Mouse (Mus musculus): ENCODE measurements around the gene Actr1a. TPM values are rescaled to one million over a fixed set of nuclear protein-coding genes. Genes with fewer than 3 reads are reported as not detected.

Gene Actr1a
- polyA plus RNA-seq (2012; rRNA removed) = 85.4 and 112 TPM in 2 replicates

DNA sequence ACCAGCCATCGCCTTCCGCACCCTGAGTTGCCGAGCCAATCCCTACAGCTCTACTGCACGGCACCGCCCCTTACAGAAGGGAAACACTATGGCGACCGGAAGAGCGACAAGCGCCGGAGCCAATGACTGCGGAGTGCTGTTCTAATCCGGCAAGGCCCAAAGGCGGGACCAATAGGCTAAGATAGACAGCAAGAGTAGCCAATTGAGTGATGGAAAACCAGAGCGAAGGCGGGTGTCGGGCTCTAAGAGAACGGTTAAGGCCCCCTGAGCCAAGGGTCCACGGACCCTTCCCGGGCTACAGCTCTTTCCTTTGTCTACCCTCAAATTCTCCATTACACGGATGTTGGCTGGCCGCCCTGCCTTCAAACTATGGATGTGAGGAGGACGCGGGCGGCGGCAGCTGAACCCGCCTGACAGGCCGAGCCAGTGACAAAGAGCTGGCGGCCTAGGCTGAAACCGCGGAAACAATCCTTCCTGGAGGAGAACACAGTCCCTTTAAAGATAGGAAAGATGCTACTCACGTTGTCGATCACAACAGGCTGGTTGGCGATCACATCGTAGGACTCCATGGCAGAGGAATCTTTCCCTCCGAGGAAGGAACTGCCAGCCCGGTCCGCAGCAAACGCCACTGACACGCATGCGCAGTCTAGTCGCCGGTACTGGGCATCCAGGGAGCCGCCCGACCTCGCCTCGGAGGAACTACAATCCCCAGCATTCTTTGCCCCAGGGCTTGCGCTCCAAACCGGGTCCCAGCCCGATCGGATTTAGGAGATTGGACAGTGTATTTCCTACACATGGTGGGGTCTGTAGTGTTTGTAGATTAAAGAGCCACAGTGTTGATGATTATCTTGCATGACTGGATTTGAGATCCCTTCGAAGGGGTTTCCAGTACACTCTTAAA lies at the start of gene Actr1a:
Gene Actr1a (minus strand): TSS at position 640 of the 901 bp plus-strand sequence.
- H3K4me1 ChIP-seq (ENCODE audit: control insufficient read depth, insufficient read depth, low read length) = peaks cover 25% of the 10 kb centered on the region
- DNase-seq = peak; percentile 94
- no peak for TF ChIP-seq CTCF (IDR thresholded peaks at IDR 0.05; ENCODE audit: insufficient read depth, low read length)
- peak; percentile 98 for TF ChIP-seq POLR2A (IDR thresholded peaks at IDR 0.05; ENCODE audit: borderline replicate concordance, extremely low read depth, low read depth, low read length)
- H3K4me3 ChIP-seq (replicated peaks; ENCODE audit: extremely low read depth, low read depth, low read length) = peak within 1 kb of the TSS; percentile 96
- WGBS = under 1% methylated on average over 51 of the region's 51 CpGs

DNA sequence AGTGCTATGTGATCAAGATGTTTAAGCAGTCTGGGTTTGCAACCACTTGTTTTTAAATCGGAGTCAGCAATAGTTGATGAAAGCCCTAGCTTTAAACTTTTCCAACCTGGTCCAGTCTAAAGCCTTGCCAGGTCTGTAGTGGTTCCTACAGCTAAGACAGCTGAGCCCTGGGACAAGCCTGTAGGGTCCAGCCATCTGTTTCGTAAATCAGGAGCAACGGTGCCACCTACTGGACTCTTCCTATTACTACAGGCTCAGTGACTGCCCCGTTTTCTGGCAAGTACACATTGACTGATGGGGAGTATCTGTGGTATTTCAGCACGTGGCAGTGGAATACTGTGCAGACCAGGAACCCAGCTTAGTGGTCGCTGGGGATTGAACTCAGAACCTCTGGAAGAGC lies 48.7 kb upstream of the Actr1a start:
- Histone ChIP-seq H3K4me3 (replicated peaks; ENCODE audit: extremely low read depth, low read depth, low read length) (no peak overlapping the region), H3K4me1 (ENCODE audit: control insufficient read depth, insufficient read depth, low read length) (peaks cover 13% of the 10 kb centered on the region)
- peak; percentile 64 for DNase-seq
- WGBS = 10% methylated on average over 6 of the region's 6 CpGs
- TF ChIP-seq POLR2A (IDR thresholded peaks at IDR 0.05; ENCODE audit: borderline replicate concordance, extremely low read depth, low read depth, low read length) (no peak), CTCF (IDR thresholded peaks at IDR 0.05; ENCODE audit: insufficient read depth, low read length) (peak; percentile 74)

DNA sequence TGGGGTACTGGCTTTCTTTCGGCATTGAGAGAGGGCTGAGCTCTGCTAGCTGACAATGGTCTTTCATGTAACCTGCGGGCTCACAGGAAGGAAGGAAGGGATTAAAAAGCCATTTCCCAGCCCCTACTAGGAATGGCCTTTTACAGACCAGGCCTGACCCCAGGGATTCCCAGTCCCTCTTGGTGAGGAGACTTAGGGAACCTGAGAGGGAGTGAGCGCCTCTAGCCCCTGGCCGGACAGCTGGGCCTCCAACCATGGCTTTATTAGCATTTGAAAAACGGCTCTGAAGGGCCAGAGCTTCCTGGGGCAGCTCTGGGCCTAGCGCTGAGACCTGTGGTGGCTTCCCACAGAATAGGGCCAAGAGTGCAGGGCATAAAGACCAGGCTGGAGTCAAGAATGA lies 48.0 kb upstream of the Actr1a start:
- no peak for TF ChIP-seq CTCF (IDR thresholded peaks at IDR 0.05; ENCODE audit: insufficient read depth, low read length)
- Histone ChIP-seq H3K4me1 (ENCODE audit: control insufficient read depth, insufficient read depth, low read length) (peaks cover 13% of the 10 kb centered on the region), H3K4me3 (replicated peaks; ENCODE audit: extremely low read depth, low read depth, low read length) (no peak overlapping the region)
- no peak for DNase-seq
- WGBS = 49% methylated on average over 6 of the region's 6 CpGs

DNA sequence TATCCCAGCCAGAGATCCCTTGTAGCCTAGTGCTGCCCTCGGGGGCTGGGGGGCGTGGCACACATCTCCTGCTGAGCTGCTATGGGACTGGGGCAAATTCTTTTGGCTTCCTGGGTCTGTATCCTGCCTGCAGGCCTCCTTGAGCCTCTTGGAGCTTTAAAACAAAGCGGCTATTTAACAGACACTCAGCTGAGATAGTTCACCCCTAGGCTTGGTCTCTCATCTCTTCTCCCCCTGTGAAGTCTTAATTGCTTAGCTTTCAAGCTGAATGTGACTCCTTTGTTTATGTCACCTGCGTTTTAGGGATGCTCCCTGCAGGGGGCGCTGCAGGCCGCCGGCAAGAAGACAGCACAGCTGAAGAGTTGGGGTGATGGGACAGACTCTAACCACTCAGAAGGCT lies 39.9 kb upstream of the Actr1a start:
- DNase-seq = no peak
- WGBS = 26% methylated on average over 7 of the region's 7 CpGs
- no peak overlapping the region for H3K4me3 ChIP-seq (replicated peaks; ENCODE audit: extremely low read depth, low read depth, low read length)
- TF ChIP-seq CTCF (IDR thresholded peaks at IDR 0.05; ENCODE audit: insufficient read depth, low read length) = peak; percentile 30; the same call in 1 of the 2 replicates
- TF ChIP-seq POLR2A (IDR thresholded peaks at IDR 0.05; ENCODE audit: borderline replicate concordance, extremely low read depth, low read depth, low read length) = no peak
- no peaks in the 10 kb centered on the region for H3K4me1 ChIP-seq (ENCODE audit: control insufficient read depth, insufficient read depth, low read length)

DNA sequence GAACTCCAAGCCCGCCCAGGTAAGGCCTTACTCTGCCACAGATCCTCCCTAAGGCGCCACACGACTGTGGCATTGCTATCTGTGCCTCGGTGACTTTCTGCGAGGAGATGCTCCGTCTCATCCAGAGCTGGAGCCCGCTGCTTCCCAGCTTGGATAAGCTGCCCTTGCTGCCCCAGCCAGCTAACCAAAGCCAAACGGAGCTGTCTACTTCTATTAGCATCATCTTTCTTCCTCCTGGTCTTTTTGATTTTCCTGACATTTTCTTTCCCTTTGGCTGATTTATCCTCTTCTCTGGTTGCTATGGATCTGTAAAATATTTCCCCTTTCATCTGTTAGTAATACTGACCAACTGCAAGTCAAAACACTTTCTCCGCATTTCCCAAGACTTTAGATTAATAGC lies 39.0 kb upstream of the Actr1a start:
- no peak for TF ChIP-seq CTCF (IDR thresholded peaks at IDR 0.05; ENCODE audit: insufficient read depth, low read length)
- no peak for TF ChIP-seq POLR2A (IDR thresholded peaks at IDR 0.05; ENCODE audit: borderline replicate concordance, extremely low read depth, low read depth, low read length)
- Histone ChIP-seq H3K4me3 (replicated peaks; ENCODE audit: extremely low read depth, low read depth, low read length) (no peak overlapping the region), H3K4me1 (ENCODE audit: control insufficient read depth, insufficient read depth, low read length) (no peaks in the 10 kb centered on the region)
- no peak for DNase-seq
- 76% methylated on average over 9 of the region's 9 CpGs for WGBS

DNA sequence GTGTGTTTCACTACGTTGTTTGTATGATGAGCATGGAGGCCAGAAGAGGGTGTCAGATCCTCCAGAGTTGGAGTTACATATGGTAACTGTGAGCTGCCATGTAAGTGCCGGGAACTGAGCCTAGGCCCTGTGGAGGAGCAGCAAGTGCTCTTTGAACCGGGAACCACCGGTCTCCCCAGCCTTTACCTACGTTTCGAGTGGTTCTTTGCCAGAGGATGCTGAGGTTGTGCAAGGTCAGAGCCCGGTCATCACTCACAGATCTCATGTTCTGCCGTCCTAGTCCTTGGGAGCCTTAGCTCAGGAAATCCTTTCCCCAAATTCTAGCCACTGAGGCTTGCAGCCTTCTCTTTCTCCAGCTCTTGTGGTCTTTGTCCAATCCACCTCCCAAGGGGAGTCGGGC lies 38.6 kb upstream of the Actr1a start:
- H3K4me1 ChIP-seq (ENCODE audit: control insufficient read depth, insufficient read depth, low read length) = no peaks in the 10 kb centered on the region
- 70% methylated on average over 9 of the region's 9 CpGs for WGBS
- TF ChIP-seq POLR2A (IDR thresholded peaks at IDR 0.05; ENCODE audit: borderline replicate concordance, extremely low read depth, low read depth, low read length) = no peak
- DNase-seq = no peak
- H3K4me3 ChIP-seq (replicated peaks; ENCODE audit: extremely low read depth, low read depth, low read length) = no peak overlapping the region

DNA sequence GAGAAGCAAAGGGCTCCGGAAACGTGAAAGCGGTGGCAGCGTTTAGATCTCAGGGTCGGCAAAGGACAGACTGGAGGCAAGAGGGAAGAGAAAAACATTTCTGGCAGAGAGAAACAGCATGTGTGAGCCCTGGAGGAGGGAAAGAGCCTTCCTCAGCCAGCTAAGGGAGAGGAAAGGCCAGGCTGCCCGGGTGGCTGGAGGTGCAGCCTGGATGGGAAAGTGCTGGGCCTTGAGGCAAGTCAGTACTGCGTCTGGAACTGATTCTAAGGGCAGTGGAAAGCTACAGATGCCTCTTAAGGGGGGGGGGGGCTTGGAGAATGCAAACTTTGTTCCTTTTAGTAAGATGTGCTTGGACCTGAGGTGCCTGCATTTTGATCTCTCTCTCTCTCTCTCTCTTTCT lies 38.2 kb upstream of the Actr1a start:
- TF ChIP-seq CTCF (IDR thresholded peaks at IDR 0.05; ENCODE audit: insufficient read depth, low read length) = no peak
- no peak for TF ChIP-seq POLR2A (IDR thresholded peaks at IDR 0.05; ENCODE audit: borderline replicate concordance, extremely low read depth, low read depth, low read length)
- 66% methylated on average over 7 of the region's 7 CpGs for WGBS
- H3K4me1 ChIP-seq (ENCODE audit: control insufficient read depth, insufficient read depth, low read length) = no peaks in the 10 kb centered on the region

DNA sequence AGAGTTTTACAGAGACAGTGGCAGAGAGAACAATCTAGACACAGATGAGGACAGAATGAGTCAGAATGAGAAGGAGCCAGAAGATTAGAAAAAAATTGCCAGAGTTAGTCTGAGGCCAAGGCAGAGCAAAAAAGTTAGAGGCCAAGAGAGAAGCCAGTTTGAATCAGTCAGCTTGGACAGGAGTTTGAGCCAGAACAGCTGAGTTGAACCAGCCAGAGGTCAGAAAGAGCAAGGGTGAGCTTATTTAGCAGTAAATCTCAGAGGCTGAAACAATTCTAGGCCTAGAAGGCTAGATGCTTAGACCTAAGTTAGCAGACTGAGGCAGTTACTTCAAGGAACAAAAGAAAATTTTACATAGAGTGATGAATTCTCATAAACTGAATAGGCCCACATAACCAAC lies 33.7 kb upstream of the Actr1a start:
- DNase-seq = no peak
- H3K4me1 ChIP-seq (ENCODE audit: control insufficient read depth, insufficient read depth, low read length) = no peaks in the 10 kb centered on the region
- TF ChIP-seq CTCF (IDR thresholded peaks at IDR 0.05; ENCODE audit: insufficient read depth, low read length) = no peak
- no peak for TF ChIP-seq POLR2A (IDR thresholded peaks at IDR 0.05; ENCODE audit: borderline replicate concordance, extremely low read depth, low read depth, low read length)
- no peak overlapping the region for H3K4me3 ChIP-seq (replicated peaks; ENCODE audit: extremely low read depth, low read depth, low read length)

More for the DNA sequence above, 38.2 kb upstream of the Actr1a start:
- no peak overlapping the region for H3K4me3 ChIP-seq (replicated peaks; ENCODE audit: extremely low read depth, low read depth, low read length)
- DNase-seq = no peak

DNA sequence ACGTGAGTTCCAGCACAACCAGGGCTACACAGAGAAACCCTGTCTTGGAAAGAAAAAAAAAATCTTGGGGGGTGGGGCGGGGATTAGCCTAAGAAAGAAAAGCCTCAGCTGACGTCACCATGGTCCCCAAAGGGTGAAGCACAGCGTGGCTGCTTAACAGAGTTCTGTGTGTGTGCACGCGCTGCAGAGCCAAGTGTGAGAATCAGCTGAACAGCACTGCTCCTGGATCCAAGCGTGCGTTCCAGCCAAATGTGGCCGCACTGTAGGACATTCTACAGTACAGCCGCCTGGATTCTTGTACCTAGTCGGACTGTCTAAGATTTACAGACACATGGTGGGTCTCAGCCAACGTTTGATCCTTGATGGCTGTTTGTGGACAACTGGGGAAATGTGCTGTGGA lies 30.9 kb upstream of the Actr1a start:
- no peak for DNase-seq
- TF ChIP-seq POLR2A (IDR thresholded peaks at IDR 0.05; ENCODE audit: borderline replicate concordance, extremely low read depth, low read depth, low read length) (no peak), CTCF (IDR thresholded peaks at IDR 0.05; ENCODE audit: insufficient read depth, low read length) (no peak)
- Histone ChIP-seq H3K4me3 (replicated peaks; ENCODE audit: extremely low read depth, low read depth, low read length) (no peak overlapping the region), H3K4me1 (ENCODE audit: control insufficient read depth, insufficient read depth, low read length) (peaks cover 3% of the 10 kb centered on the region; the same call in 1 of the 2 replicates)
- 84% methylated on average over 12 of the region's 12 CpGs for WGBS

DNA sequence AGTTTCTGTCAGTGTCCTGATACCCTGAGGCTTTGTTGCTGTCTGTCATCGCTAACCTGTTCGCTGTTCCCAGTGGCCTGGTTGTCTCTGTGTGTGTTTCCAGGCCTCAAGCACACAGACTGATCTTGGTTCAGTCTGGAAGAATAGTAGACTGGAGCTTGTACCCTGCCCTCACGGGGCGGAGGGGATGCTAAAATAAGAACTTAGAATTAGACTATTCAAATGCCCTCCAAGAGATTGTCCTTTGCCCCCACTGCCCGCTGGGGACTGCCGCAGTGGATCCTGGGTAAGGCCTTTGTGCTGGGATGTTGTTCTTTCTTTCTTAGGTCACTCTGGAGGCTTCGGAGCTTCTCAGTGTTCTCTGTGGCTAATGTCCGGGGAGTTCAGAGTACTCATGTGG lies 29.7 kb upstream of the Actr1a start:
- 96% methylated on average over 8 of the region's 8 CpGs for WGBS
- TF ChIP-seq CTCF (IDR thresholded peaks at IDR 0.05; ENCODE audit: insufficient read depth, low read length) (no peak), POLR2A (IDR thresholded peaks at IDR 0.05; ENCODE audit: borderline replicate concordance, extremely low read depth, low read depth, low read length) (no peak)
- Histone ChIP-seq H3K4me3 (replicated peaks; ENCODE audit: extremely low read depth, low read depth, low read length) (no peak overlapping the region), H3K4me1 (ENCODE audit: control insufficient read depth, insufficient read depth, low read length) (peaks cover 3% of the 10 kb centered on the region; the same call in 1 of the 2 replicates)
- no peak for DNase-seq

All from lung, adult 2 months (tissue).